Mouse (Mus musculus): ENCODE measurements around the gene Tbc1d8. TPM values are rescaled to one million over a fixed set of nuclear protein-coding genes. Genes with fewer than 3 reads are reported as not detected.

Tbc1d8 gene
- polyA plus RNA-seq, 1 experiment from 2014 or later: 10.0 TPM

GRCm38 (mm10) chr1:39466526-39466925, 12.0 kb downstream of the Tbc1d8 start:
- Histone ChIP-seq H3K27ac (no peak overlapping the region), H3K36me3 (replicated peaks; ENCODE audit: control insufficient read depth, insufficient read depth) (no peaks in the 10 kb centered on the region), H3K9me3 (ENCODE audit: control insufficient read depth, low read length) (no peaks in the 10 kb centered on the region), H3K4me3 (replicated peaks; ENCODE audit: low read length) (no peak overlapping the region), H3K27me3 (ENCODE audit: control insufficient read depth, insufficient read depth, low read length) (no peaks in the 10 kb centered on the region), H3K4me2 (replicated peaks) (no peak overlapping the region), H3K9ac (no peak overlapping the region), H3K4me1 (replicated peaks; ENCODE audit: control insufficient read depth, insufficient read depth, low read length) (no peaks in the 10 kb centered on the region)
- ATAC-seq (ENCODE audit: low FRiP score) (no peak), DNase-seq (ENCODE audit: low spot score) (no peak)
- WGBS: 96% methylated on average over 13 of the region's 13 CpGs

DNA sequence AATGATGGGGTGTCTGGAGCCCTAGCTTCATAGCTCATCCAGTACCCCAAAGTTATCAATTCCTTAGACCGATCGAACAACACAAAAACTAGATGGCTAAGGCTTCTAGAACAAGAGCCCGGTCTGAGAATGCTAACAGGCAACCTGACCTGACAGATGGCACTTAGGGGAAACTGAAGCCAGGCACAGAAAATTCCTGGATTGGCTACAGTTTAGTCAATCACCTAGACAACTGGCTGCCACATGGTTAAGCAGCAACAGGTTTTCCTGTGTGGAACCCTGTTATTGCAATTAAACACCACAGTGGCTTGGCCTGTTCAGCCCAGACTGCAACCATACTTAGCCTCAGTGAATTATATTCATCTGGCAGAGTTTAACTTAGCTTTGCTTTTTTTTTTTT, 13.8 kb downstream of the Tbc1d8 start:
- Histone ChIP-seq H3K4me1 (replicated peaks; ENCODE audit: control insufficient read depth, insufficient read depth, low read length) (no peaks in the 10 kb centered on the region), H3K4me3 (replicated peaks; ENCODE audit: low read length) (no peak overlapping the region), H3K4me2 (replicated peaks) (no peak overlapping the region), H3K27me3 (ENCODE audit: control insufficient read depth, insufficient read depth, low read length) (no peaks in the 10 kb centered on the region), H3K27ac (no peak overlapping the region), H3K36me3 (replicated peaks; ENCODE audit: control insufficient read depth, insufficient read depth) (no peaks in the 10 kb centered on the region), H3K9ac (no peak overlapping the region), H3K9me3 (ENCODE audit: control insufficient read depth, low read length) (no peaks in the 10 kb centered on the region)
- WGBS: 91% methylated on average over 3 of the region's 3 CpGs
- ATAC-seq (ENCODE audit: low FRiP score) (no peak), DNase-seq (ENCODE audit: low spot score) (no peak)

DNA sequence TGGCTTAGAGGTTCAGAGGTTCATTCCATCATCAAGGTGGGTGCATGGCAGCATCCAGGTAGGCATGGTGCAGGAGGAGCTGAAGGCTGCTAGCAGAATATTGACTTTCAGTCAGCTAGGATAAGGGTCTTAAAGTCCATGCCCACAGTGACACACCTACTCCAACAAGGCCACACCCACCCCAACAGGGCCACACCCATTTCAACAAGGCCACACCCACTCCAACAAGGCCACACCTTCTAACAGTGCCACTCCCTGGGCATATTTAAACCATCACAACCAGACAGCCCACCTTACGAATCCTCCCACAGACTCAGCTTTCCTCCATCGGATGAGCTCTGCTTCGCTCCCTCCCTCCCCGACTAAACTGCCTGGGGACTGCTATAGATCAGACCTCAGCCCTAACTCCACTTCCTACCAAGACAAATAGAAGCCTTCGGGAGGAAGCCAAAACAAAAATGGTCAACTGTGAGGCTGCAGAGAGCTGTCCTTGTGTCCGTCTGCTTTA, 15.6 kb downstream of the Tbc1d8 start:
- DNase-seq (ENCODE audit: low spot score) (no peak), ATAC-seq (ENCODE audit: low FRiP score) (no peak)
- 94% methylated on average over 6 of the region's 6 CpGs for WGBS
- H3K27ac ChIP-seq: no peak overlapping the region
- H3K9me3 ChIP-seq (ENCODE audit: control insufficient read depth, low read length): no peaks in the 10 kb centered on the region
- no peak overlapping the region for H3K4me2 ChIP-seq (replicated peaks)
- H3K4me3 ChIP-seq (replicated peaks; ENCODE audit: low read length): no peak overlapping the region
- H3K9ac ChIP-seq: no peak overlapping the region
- no peaks in the 10 kb centered on the region for H3K36me3 ChIP-seq (replicated peaks; ENCODE audit: control insufficient read depth, insufficient read depth)
- H3K4me1 ChIP-seq (replicated peaks; ENCODE audit: control insufficient read depth, insufficient read depth, low read length): no peaks in the 10 kb centered on the region
- H3K27me3 ChIP-seq (ENCODE audit: control insufficient read depth, insufficient read depth, low read length): no peaks in the 10 kb centered on the region

GRCm38 (mm10) chr1:39462036-39462435, 16.5 kb downstream of the Tbc1d8 start:
- WGBS: 82% methylated on average over 13 of the region's 13 CpGs
- no peaks in the 10 kb centered on the region for H3K27me3 ChIP-seq (ENCODE audit: control insufficient read depth, insufficient read depth, low read length)
- H3K9ac ChIP-seq: no peak overlapping the region
- no peak overlapping the region for H3K27ac ChIP-seq
- no peaks in the 10 kb centered on the region for H3K9me3 ChIP-seq (ENCODE audit: control insufficient read depth, low read length)
- no peak overlapping the region for H3K4me3 ChIP-seq (replicated peaks; ENCODE audit: low read length)
- H3K4me2 ChIP-seq (replicated peaks): no peak overlapping the region
- no peaks in the 10 kb centered on the region for H3K4me1 ChIP-seq (replicated peaks; ENCODE audit: control insufficient read depth, insufficient read depth, low read length)
- ATAC-seq (ENCODE audit: low FRiP score) (no peak), DNase-seq (ENCODE audit: low spot score) (no peak)
- H3K36me3 ChIP-seq (replicated peaks; ENCODE audit: control insufficient read depth, insufficient read depth): no peaks in the 10 kb centered on the region

- Histone ChIP-seq H3K9ac (no peak overlapping the region), H3K4me3 (replicated peaks; ENCODE audit: low read length) (no peak overlapping the region), H3K4me2 (replicated peaks) (no peak overlapping the region), H3K27me3 (ENCODE audit: control insufficient read depth, insufficient read depth, low read length) (no peaks in the 10 kb centered on the region), H3K36me3 (replicated peaks; ENCODE audit: control insufficient read depth, insufficient read depth) (no peaks in the 10 kb centered on the region), H3K27ac (no peak overlapping the region), H3K9me3 (ENCODE audit: control insufficient read depth, low read length) (no peaks in the 10 kb centered on the region), H3K4me1 (replicated peaks; ENCODE audit: control insufficient read depth, insufficient read depth, low read length) (no peaks in the 10 kb centered on the region)
- ATAC-seq (ENCODE audit: low FRiP score) (no peak), DNase-seq (ENCODE audit: low spot score) (no peak)
- 74% methylated on average over 5 of the region's 5 CpGs for WGBS
Observed at GRCm38 (mm10) chr1:39460495-39460894, 18.1 kb downstream of the Tbc1d8 start.

- DNase-seq (ENCODE audit: low spot score) (no peak), ATAC-seq (ENCODE audit: low FRiP score) (no peak)
- no peak overlapping the region for H3K4me3 ChIP-seq (replicated peaks; ENCODE audit: low read length)
- no peak overlapping the region for H3K9ac ChIP-seq
- H3K4me2 ChIP-seq (replicated peaks): no peak overlapping the region
- no peaks in the 10 kb centered on the region for H3K36me3 ChIP-seq (replicated peaks; ENCODE audit: control insufficient read depth, insufficient read depth)
- no peaks in the 10 kb centered on the region for H3K27me3 ChIP-seq (ENCODE audit: control insufficient read depth, insufficient read depth, low read length)
- H3K4me1 ChIP-seq (replicated peaks; ENCODE audit: control insufficient read depth, insufficient read depth, low read length): no peaks in the 10 kb centered on the region
- no peaks in the 10 kb centered on the region for H3K9me3 ChIP-seq (ENCODE audit: control insufficient read depth, low read length)
- H3K27ac ChIP-seq: no peak overlapping the region
- WGBS: 93% methylated on average over 13 of the region's 13 CpGs
Observed at GRCm38 (mm10) chr1:39457887-39458874, 20.4 kb downstream of the Tbc1d8 start.

GRCm38 (mm10) chr1:39456421-39456853, 22.1 kb downstream of the Tbc1d8 start:
- H3K27ac ChIP-seq: no peak overlapping the region
- H3K4me2 ChIP-seq (replicated peaks): no peak overlapping the region
- no peaks in the 10 kb centered on the region for H3K36me3 ChIP-seq (replicated peaks; ENCODE audit: control insufficient read depth, insufficient read depth)
- WGBS: 79% methylated on average over 5 of the region's 5 CpGs
- DNase-seq (ENCODE audit: low spot score): no peak
- no peaks in the 10 kb centered on the region for H3K27me3 ChIP-seq (ENCODE audit: control insufficient read depth, insufficient read depth, low read length)
- H3K4me1 ChIP-seq (replicated peaks; ENCODE audit: control insufficient read depth, insufficient read depth, low read length): no peaks in the 10 kb centered on the region
- no peak overlapping the region for H3K9ac ChIP-seq
- H3K9me3 ChIP-seq (ENCODE audit: control insufficient read depth, low read length): no peaks in the 10 kb centered on the region
- no peak overlapping the region for H3K4me3 ChIP-seq (replicated peaks; ENCODE audit: low read length)
- ATAC-seq (ENCODE audit: low FRiP score): peak; percentile 64; the same call in 1 of the 2 replicates

- no peak overlapping the region for H3K4me2 ChIP-seq (replicated peaks)
- H3K9ac ChIP-seq: no peak overlapping the region
- H3K9me3 ChIP-seq (ENCODE audit: control insufficient read depth, low read length): no peaks in the 10 kb centered on the region
- 84% methylated on average over 23 of the region's 23 CpGs for WGBS
- no peak overlapping the region for H3K4me3 ChIP-seq (replicated peaks; ENCODE audit: low read length)
- no peaks in the 10 kb centered on the region for H3K27me3 ChIP-seq (ENCODE audit: control insufficient read depth, insufficient read depth, low read length)
- no peak for DNase-seq (ENCODE audit: low spot score)
- H3K4me1 ChIP-seq (replicated peaks; ENCODE audit: control insufficient read depth, insufficient read depth, low read length): no peaks in the 10 kb centered on the region
- no peaks in the 10 kb centered on the region for H3K36me3 ChIP-seq (replicated peaks; ENCODE audit: control insufficient read depth, insufficient read depth)
- ATAC-seq (ENCODE audit: low FRiP score): no peak
- no peak overlapping the region for H3K27ac ChIP-seq
Observed at GRCm38 (mm10) chr1:39455350-39456023, 23.1 kb downstream of the Tbc1d8 start.

DNA sequence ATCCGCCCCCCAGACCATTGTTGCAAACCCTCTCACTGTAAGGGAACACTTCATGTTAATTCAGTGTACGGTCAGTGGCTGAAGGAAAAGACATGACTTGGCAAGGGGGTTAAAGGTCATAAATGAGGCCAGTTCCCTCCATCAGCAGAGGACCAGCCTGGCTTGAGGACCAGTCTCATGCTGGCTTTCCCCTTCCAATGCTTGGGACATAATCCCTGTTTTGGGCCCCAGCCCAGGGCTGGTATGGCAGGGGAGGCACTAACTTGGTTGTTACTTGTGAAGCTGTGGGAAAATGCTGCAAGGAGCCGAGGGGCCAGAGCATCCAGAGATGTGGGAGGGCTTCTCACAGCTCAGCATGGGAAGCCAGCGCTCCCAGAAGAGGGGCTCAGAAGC, 23.8 kb downstream of the Tbc1d8 start:
- DNase-seq (ENCODE audit: low spot score): no peak

More for the DNA sequence above, 23.8 kb downstream of the Tbc1d8 start:
- H3K4me3 ChIP-seq (replicated peaks; ENCODE audit: low read length): no peak overlapping the region
- H3K27me3 ChIP-seq (ENCODE audit: control insufficient read depth, insufficient read depth, low read length): no peaks in the 10 kb centered on the region
- 71% methylated on average over 4 of the region's 4 CpGs for WGBS
- H3K36me3 ChIP-seq (replicated peaks; ENCODE audit: control insufficient read depth, insufficient read depth): no peaks in the 10 kb centered on the region
- H3K9ac ChIP-seq: no peak overlapping the region
- H3K9me3 ChIP-seq (ENCODE audit: control insufficient read depth, low read length): no peaks in the 10 kb centered on the region
- H3K4me2 ChIP-seq (replicated peaks): no peak overlapping the region
- ATAC-seq (ENCODE audit: low FRiP score): no peak
- H3K27ac ChIP-seq: no peak overlapping the region
- H3K4me1 ChIP-seq (replicated peaks; ENCODE audit: control insufficient read depth, insufficient read depth, low read length): no peaks in the 10 kb centered on the region

Data from hindbrain, embryonic 14.5 days (tissue).